Mouse (Mus musculus): ENCODE measurements at regions not wholly inside any gene's neighbourhood (a gene's known extent, or its start where the extent isn't known, plus 50 kb on each side); places are given as distances from the start of the nearest gene placed in this dataset.

DNA sequence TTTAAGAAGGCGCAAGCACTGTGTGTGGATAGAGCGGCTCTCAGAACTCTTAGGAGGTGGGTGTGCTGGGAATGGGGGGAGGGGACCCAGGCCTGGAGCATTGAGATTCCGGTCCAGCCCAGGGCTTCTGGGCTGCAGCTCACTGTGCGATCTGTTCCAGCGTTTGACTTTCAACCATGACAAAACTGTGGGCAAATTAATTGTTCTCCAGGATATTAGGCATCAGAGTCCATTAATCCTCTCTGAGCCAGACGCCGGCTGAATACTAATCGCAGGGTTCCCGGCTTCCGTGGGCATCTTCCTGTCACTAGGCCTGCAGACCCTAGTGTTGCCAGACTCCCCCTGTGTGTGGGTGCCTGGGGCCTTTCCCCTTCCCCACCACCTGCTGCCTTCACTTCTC, 73.3 kb upstream of the Gm26897 start:
- no peak for DNase-seq

DNA sequence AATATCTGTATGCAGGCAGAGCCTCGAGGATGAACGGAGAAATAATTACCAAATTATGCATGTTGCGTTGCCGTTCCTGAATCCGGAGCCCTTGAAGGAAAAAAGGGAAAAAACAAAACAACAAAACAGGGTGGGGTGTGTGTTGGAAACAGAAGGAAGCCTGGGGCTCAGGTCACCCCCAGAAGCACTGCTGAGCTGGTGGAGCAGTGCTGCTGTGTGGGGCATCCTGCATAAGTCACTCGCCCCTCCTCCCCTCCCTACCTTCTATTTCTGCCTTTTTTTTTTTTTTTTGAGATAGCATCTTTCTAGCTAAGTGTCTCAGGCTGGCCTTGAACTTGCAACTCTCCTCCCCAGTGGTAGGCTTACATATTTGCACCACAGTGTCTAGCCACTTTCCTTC, 72.8 kb upstream of the Gm26897 start:
- no peak for DNase-seq

DNA sequence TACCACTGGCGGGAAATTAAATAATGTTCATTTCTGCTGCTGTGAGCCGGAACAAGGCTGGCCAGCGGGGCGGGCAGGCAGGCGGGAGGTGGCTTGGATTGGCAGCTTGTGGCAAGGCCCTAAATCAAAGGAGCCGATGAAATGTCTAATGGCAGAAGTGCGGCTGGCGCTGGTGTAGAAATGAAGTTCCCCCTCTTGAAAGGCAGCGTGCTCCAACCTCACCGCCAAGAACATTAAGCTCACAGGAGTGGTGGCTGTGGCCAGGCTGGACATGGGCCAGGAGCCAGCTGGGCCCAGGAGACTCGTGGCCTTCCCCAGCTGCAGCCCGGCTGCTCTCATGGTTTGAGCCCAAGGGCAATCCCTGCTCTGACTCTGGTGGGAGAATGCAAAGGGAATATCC, 71.8 kb upstream of the Gm26897 start:
- DNase-seq, result no peak

DNA sequence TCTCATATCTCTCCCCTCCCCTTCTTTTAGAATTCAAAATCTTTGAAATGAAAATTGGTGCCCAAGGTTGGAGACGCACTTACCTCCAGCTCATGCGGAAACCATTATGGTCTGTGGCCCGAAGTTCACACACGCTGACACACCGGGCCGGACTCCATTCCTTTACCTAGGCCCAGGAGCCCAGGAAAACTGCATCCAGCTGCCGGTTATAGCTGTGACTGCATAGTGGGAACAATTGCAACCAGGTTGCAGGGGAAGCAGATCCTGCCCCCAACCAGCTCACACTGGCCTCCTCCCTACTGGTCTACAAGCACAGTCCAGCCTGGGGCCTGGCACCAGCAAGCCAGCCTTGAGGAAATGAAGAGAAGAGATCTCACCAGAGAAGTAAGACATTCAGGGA, 69.9 kb upstream of the Gm26897 start:
- DNase-seq, result no peak

DNA sequence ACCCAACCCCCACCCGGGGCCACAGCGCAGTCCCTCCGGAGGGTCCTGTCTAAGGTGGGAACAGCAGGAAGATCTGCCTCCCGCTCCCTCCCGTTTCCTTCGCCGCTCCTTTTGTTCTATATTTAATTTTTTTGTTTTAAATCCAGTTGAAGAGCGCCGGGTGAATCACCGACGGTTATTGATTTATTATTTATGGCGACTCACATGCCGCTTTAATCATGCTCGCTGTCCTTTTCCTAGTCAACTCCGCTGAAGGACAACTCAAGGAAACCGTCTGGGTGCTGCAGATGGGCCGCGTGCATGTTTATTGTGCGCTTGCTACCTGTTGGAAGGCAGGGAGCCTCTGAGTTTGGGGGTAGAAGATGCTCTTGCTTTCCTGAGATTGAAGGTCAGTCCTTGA, 68.3 kb upstream of the Gm26897 start:
- DNase-seq, result no peak

DNA sequence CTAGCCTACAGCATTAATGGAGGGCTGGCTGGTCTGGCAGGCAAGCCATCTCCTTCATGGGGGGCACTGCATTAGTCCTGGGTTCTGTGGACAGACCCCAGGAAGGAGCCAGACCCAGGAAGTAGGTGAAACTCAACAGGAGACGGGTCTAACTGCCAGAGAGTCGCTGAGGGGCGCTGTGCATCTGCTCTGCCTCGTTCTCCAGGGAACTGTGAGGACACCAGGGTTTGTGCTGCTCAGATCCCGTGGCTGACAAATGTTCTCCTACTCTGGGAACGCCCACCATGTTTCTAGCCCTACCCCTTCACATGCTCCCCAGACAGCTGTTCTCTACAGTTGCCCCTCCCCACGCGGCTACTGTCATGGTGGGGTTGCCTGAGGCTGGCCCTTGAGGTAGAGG, 67.7 kb upstream of the Gm26897 start:
- no peak for DNase-seq

DNA sequence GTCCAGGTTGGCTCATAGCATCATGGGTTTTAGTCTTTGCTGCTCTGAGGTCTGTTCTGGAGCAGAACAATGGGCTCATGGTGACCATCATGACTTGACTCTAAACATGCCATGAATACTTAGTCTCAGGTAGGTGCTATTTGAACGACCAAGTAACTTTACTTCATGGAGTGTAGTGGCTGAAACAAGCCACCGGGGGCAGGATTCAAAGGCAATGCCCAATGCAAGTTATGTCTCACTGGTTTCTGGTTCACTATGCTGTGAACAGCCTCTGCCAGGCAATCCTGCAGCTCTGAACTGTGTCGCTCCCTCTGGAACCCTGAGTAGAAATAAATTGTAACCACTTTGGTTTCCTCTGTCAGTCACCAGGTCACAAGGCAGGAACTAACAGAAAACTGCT, 65.8 kb upstream of the Gm26897 start:
- no peak for DNase-seq

DNA sequence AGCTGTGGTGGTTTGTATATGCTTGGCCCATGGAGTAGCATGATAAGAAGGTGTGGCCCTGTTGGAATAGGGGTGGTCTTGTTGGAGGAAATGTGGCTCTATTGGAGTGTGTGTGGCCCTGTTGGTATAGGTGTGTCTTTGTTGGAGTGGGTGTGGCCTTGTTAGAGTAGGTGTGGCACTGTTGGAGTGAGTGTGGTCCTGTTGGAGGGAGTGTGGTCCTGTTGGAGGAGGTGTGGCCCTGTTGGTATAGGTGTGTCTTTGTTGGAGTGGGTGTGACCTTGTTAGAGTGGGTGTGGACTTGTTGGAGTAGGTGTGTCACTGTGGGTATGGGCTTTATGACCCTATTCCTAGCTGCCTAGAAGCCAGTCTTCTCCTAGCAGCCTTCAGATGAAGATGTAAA, 64.6 kb upstream of the Gm26897 start:
- no peak for DNase-seq

DNA sequence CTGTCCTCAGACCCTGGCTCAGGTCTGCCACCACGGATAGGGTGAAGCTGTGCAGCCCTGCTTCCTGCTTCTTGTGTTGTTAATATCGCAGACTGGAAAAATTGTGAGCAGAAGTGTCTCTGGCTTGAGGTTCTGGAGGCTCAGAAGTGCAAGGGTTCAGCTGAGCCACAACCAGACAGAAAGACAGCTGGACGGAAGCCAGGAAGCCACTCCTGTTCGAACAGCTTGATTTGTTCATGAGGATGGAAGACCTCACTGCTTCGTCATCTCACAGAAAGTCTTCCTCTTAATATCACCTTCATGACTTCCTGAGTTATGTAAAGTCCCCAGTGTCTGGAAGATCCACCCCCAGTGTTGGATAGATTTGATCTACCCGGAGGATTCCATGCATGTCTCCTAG, 62.0 kb upstream of the Gm26897 start:
- no peak for DNase-seq

DNA sequence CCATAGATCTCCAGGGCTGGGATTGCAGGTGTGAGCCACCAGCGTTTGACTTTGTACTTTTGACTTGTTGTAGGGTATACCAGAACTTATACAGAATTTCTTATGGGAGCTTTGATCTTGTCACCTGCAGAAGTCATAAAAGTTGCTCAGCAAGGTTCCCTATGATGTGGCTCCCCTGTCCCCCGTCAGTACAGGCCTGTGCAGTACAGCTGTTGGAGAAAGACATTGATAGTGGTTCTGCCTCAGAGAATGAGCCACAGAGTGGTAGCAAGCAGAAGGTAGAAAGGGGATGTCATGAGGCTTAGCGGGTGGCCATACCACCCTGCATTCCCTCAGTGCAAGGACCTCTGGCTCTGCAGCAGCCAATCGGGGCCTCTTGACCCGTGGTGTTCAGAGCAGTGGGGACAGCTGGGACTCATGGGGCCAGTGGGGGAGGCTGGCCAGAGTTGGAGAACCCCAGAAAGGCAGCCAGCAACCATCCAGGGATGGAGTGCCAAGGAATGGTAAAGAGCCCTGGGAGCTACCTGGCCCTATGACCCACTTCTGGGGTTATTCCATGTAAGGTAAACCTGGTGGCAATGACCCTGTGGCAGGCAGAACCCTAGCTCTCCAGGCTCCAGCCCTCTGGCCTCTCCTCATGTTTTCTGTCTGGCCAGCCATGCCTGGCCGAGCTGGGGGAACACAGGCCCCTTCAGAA, 58.6 kb upstream of the Gm26897 start:
- DNase-seq, result no peak

DNA sequence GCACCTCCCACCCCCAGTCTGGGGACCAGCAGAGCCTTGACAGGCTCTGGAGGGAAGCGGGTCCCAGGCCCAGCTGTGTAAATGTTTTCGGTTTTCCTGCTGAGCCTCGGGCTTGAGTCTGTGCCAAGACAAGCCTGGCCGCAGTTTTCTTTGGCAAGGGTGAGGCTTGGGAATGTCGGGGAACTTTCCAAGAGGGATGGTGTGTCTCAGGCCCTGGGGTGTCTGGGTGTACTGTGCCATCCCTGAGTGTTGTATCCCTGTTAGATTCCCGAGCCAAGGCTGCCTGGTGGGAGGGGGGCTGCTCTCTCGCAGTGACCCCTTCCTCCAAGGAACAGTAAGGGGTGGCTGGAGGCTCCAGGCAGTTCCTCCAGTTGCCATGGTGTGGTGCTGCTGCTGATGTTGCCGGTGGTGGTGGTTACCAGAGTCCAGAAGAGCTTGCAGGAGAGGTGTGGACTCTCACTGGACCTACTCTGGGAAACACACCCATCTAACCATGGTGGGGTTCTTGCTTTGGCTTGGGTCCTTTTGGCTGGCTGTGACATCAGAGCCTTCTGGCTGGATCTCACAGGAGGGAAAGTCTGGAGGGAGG, 58.0 kb upstream of the Gm26897 start:
- peak; percentile 51 for DNase-seq

DNA sequence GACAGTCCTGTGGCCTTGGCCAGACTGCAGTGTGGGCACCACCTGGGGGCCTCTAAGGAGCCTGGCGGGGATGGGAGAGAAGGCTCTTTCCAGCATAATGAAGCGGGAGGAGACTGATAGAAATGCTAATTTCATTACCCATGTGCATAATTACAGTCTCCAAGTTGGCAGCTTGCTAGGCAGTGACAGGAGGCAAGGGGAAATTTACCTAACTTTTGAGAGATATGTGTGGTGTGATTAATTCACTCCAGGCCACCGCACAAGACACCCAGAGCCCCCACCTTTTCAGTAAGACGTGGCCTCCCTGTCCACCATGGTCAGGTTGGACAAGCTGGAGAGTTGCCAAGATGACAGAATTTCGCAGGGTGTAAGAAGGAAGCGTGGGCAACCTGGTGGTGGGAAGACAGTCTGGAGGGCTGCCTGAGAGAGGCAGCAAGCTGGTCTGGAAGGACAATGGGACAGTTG, 55.8 kb upstream of the Gm26897 start:
- DNase-seq, result no peak

DNA sequence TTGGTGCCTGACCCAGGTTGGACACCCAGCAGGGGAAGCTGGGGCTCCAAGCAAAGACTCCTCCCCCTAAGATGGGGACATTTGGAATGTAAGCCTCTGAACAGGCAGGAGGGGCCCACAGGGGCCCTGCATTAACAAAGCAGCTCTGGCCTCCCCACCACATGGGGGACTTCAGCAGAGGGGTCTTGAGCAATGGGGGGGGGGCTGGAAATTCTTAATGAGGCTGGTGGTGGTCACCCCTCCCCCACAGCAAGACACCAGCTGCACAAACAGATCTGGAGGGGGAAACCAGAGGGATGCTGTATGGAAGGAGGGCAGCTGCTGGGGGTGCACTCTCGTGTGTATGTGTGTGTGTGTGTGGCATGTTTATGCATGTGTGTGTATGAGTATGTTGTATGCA, 55.2 kb upstream of the Gm26897 start:
- no peak for DNase-seq

DNA sequence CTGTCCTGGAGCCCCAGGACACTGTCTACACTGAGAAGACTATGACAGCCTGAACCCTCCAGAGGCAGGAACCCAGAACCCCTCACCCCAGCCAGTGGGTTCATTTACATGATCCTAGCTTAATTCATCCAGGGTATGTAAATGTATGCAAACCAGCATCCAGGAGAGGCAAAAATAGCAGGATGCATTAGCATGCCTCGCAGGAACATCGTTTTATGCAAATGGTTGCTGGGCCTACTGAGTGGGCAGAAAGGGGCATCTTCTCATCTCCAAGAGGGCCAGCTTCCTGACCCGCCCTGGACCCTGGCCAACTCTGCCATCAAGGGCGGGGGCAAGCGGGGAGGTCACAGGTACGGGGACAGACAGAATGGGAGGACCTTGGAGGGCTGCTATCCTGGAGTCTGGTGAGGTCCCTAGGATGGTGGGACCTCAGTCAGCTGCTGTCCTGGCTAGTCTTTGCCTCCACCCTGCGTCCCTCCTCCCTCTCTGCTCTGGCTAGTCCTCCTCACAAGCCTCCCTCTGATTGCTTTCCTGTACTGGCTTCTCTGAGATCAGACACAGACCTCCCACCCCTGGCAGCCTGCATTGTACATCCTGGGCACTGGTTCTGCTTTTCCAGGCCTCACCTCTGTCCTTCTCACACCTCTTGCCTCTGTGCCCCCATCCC, 52.2 kb upstream of the Gm26897 start:
- DNase-seq, result no peak

DNA sequence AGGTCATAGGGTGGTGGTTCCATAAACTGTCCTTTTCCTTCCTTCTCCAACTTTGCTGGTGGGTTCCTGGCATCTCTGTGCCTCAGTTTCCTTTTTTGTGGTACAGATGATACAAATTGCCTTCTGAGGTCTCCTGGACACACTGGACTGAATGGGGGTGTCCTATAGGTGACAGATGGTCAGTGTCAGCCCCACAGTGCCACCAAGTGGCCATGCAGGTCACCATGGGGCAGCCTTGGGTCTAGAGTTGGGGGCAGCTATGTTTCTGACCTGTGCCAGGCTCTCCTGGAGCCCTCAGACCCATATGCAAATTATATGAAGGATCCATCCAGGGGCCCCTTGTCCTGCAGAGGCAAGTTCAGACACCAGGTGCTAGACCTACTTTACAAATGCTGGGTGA, 50.8 kb upstream of the Gm26897 start:
- DNase-seq, result peak; percentile 30
